Mouse (Mus musculus) natural killer cell, adult 2 months (primary cell): ENCODE measurements around the gene Fbxw4.

ENCODE experiments used
- DNase-seq, 2 experiments: peaks; one replicate each; pipeline ENCODE4 v3.0.0; 2022; ENCODE audit warnings: low spot score in 2 of 2

Fbxw4 gene

GRCm38 (mm10) chr19:45541409-45542041, 118.6 kb downstream of the Fbxw4 start:
- peak in 1 of 2 experiments; percentile 29 for DNase-seq

GRCm38 (mm10) chr19:45540657-45541408, 119.3 kb downstream of the Fbxw4 start:
- no peak for DNase-seq

- DNase-seq, result peak in 1 of 2 experiments; percentile 48
These were observed 122.6 kb downstream of the Fbxw4 start for GRCm38 (mm10) chr19:45537505-45537904.

- DNase-seq, result no peak
These were observed 124.2 kb downstream of the Fbxw4 start for GRCm38 (mm10) chr19:45535929-45536328.

- DNase-seq, result no peak
These were observed 124.8 kb downstream of the Fbxw4 start for GRCm38 (mm10) chr19:45535214-45535735.

- no peak for DNase-seq
These were observed 126.5 kb downstream of the Fbxw4 start for GRCm38 (mm10) chr19:45533617-45534016.

- no peak for DNase-seq
These were observed 128.6 kb downstream of the Fbxw4 start for GRCm38 (mm10) chr19:45531554-45531953.

GRCm38 (mm10) chr19:45530200-45530995, 129.7 kb downstream of the Fbxw4 start:
- no peak for DNase-seq

- no peak for DNase-seq
These were observed 130.8 kb downstream of the Fbxw4 start for GRCm38 (mm10) chr19:45529294-45529693.
